Mouse (Mus musculus) effector memory CD4-positive, alpha-beta T cell, adult 5 months (primary cell): ENCODE measurements around the gene Sertm1. TPM values are rescaled to one million over a fixed set of nuclear protein-coding genes. Genes with fewer than 3 reads are reported as not detected.

Experiments
- polyA plus RNA-seq: library from polyadenylated mRNA; unstranded; fragments of 100-300 nt; shearing (Covaris generic); gene quantifications from one replicate; pipeline ENCODE4 v1.2.1, GENCODE M21; 2017

Sertm1 gene
- not detected for polyA plus RNA-seq

DNA sequence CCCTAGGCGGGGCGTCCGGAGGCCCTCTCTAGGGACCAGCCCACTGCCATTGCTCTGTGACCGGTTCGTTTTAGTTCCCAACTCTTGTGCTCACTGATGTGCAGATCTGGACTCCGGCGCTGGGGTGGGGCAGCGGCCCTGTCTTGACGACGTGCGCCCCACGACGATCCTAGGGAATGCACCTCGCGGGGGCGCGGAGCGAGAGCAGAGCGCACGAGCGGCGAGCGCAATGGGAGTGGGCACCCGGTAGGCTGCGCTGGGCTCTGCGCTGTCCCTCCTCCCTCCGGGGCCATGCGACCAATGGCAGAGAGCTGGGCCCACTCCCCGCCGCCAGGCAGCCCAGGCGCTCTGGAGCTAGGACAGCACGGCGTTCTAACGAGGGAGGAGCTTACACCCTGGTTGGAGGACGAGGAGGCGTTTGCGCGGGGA is at the start of gene Sertm1:
TSS of gene Sertm1 (minus strand) at position 245 of the 429 bp plus-strand sequence.

Other genes starting within 250 kb of the Sertm1 start
- 179 TPM for gene Supt20, start 223.1 kb downstream of the Sertm1 start, polyA plus RNA-seq
- 1.4 TPM for gene Gm21958, start 201.5 kb downstream of the Sertm1 start, polyA plus RNA-seq
- 109 TPM for gene Exosc8, start 180.5 kb downstream of the Sertm1 start, polyA plus RNA-seq
- 45.0 TPM for gene Alg5, start 180.3 kb downstream of the Sertm1 start, polyA plus RNA-seq
- gene Smad9, start 160.3 kb downstream of the Sertm1 start, polyA plus RNA-seq = not detected
- 68.1 TPM for gene Rfxap, start 108.1 kb downstream of the Sertm1 start, polyA plus RNA-seq
- gene Ccna1, start 139.6 kb upstream of the Sertm1 start, polyA plus RNA-seq = not detected
- gene Spg20, start 196.2 kb upstream of the Sertm1 start, polyA plus RNA-seq = 13.1 TPM
- gene Ccdc169, start 221.5 kb upstream of the Sertm1 start, polyA plus RNA-seq = not detected